Mouse (Mus musculus): ENCODE data around the gene Klf8. TPM values are rescaled to one million over a fixed set of nuclear protein-coding genes. Genes with fewer than 3 reads are reported as not detected.
"Not testable (repeated sequence)": the region's sequence is repeated elsewhere in the genome, so short reads cannot be mapped to it uniquely, and the experiment has no call there.

The Klf8 gene
- 4.8 and 5.1 TPM in 2 replicates for polyA plus RNA-seq (2015; fragmentation: Nextera tagmentation; extraction: Ambion mirVana)

GRCm38 (mm10) chrX:153237304-153237919 lies at the start of gene Klf8:
Klf8 (plus strand) TSS chrX:153237466.
- Histone ChIP-seq H3K27ac (replicated peaks) (peak within 1 kb of the TSS; percentile 81), H3K36me3 (no peaks in the 10 kb centered on the region), H3K4me2 (replicated peaks) (peak within 1 kb of the TSS; percentile 47), H3K9ac (replicated peaks) (peak within 1 kb of the TSS; percentile 61), H3K9me3 (no peaks in the 10 kb centered on the region), H3K27me3 (no peaks in the 10 kb centered on the region), H3K4me1 (no peaks in the 10 kb centered on the region), H3K4me3 (peak within 1 kb of the TSS; percentile 62)
- peak; percentile 86 for ATAC-seq (replicated peaks)
- WGBS, result 23% methylated on average over 17 of the region's 17 CpGs

GRCm38 (mm10) chrX:153199185-153199584 lies 38.1 kb upstream of the Klf8 start:
- not testable (repeated sequence) for H3K9me3 ChIP-seq; ATAC-seq (replicated peaks); H3K4me3 ChIP-seq

DNA sequence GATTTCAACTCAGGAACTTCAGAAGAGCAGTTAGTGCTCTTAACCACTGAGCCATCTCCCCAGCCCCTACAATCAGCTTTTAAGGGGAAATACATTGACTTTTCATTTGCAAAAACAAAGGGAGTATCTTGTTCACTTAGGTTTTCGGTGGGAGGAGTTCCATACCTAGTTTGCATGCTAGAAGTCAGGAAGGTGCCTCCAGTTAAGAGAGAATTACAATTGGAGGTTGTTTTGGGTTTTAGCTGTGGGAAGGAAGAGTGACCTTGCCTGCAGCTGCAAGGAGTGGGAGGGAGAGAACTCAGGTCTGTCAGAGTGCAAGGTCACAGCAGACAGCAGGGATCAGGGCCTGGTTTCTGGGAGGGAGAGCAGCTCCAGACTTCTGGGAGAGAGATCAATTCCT lies 26.2 kb upstream of the Klf8 start:
- 83% methylated on average over 1 of the region's 1 CpGs for WGBS
- Histone ChIP-seq H3K4me1 (no peaks in the 10 kb centered on the region), H3K27me3 (no peaks in the 10 kb centered on the region), H3K36me3 (no peaks in the 10 kb centered on the region), H3K9me3 (no peaks in the 10 kb centered on the region), H3K4me3 (no peak overlapping the region), H3K27ac (replicated peaks) (no peak overlapping the region), H3K9ac (replicated peaks) (no peak overlapping the region), H3K4me2 (replicated peaks) (no peak overlapping the region)
- ATAC-seq (replicated peaks), result no peak

More at GRCm38 (mm10) chrX:153199185-153199584, 38.1 kb upstream of the Klf8 start:
- not testable (repeated sequence) for H3K4me2 ChIP-seq (replicated peaks); H3K9ac ChIP-seq (replicated peaks); H3K27ac ChIP-seq (replicated peaks); H3K36me3 ChIP-seq; H3K27me3 ChIP-seq; H3K4me1 ChIP-seq
- 79% methylated on average over 2 of the region's 2 CpGs for WGBS

GRCm38 (mm10) chrX:153231240-153231639 lies 6.0 kb upstream of the Klf8 start:
- Histone ChIP-seq H3K4me1 (no peaks in the 10 kb centered on the region), H3K36me3 (no peaks in the 10 kb centered on the region), H3K4me2 (replicated peaks) (no peak overlapping the region), H3K27me3 (no peaks in the 10 kb centered on the region), H3K27ac (replicated peaks) (no peak overlapping the region), H3K9me3 (no peaks in the 10 kb centered on the region), H3K9ac (replicated peaks) (no peak overlapping the region), H3K4me3 (no peak overlapping the region)
- WGBS, result 65% methylated on average over 2 of the region's 2 CpGs
- ATAC-seq (replicated peaks), result no peak

DNA sequence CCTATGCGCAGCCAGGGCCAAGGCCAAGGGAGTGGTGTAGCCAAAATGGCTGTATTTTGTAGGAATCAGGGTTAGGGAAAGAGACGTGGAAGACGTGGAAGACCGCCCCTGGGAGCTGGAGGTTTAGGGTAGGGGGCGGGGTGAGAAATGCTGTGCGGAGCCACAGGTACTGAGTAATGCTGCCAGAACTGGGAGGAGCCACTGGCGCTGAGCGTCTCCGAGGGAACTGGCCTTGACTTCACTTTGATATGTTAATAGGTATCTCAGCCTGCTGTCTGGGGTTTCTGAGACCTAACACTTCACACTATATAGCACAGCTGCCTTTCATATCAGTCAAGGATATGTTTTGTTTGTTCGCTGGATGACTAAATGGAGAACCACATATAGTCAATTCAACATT lies 4.0 kb upstream of the Klf8 start:
- no peak for ATAC-seq (replicated peaks)
- no peak overlapping the region for H3K27ac ChIP-seq (replicated peaks)
- H3K9ac ChIP-seq (replicated peaks), result no peak overlapping the region
- 23% methylated on average over 10 of the region's 10 CpGs for WGBS
- H3K4me1 ChIP-seq, result no peaks in the 10 kb centered on the region
- no peaks in the 10 kb centered on the region for H3K9me3 ChIP-seq
- H3K36me3 ChIP-seq, result no peaks in the 10 kb centered on the region
- no peak overlapping the region for H3K4me3 ChIP-seq
- H3K4me2 ChIP-seq (replicated peaks), result no peak overlapping the region
- H3K27me3 ChIP-seq, result no peaks in the 10 kb centered on the region

- ATAC-seq (replicated peaks), result peak; percentile 94
- Histone ChIP-seq H3K27me3 (no peaks in the 10 kb centered on the region), H3K27ac (replicated peaks) (peak overlapping the region; percentile 81), H3K9ac (replicated peaks) (peak overlapping the region; percentile 61), H3K4me1 (no peaks in the 10 kb centered on the region), H3K9me3 (no peaks in the 10 kb centered on the region), H3K36me3 (no peaks in the 10 kb centered on the region), H3K4me3 (peak overlapping the region; percentile 62), H3K4me2 (replicated peaks) (peak overlapping the region; percentile 47)
- 17% methylated on average over 23 of the region's 23 CpGs for WGBS
These were observed 746 bp downstream of the Klf8 start for GRCm38 (mm10) chrX:153237920-153238504.

DNA sequence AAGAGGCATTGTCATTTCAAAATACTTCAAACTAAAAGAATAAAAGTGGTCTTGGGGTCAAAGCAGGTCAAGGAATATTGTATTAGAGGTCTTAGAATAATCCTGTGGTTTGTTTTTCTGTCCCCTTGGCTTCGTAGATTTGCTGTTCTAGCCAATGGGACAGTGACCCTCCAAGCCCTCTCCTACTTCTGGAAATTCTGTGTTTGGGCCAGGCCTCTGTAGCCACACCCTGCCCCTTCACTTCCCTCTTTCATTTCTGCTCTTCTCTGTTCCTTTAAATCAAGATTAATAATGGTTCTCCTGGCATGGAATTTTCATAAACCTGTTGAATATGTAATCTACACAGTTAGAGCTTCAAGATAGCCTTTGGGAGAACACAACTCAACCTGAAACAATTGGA lies 17.0 kb downstream of the Klf8 start:
- H3K27me3 ChIP-seq, result no peaks in the 10 kb centered on the region
- no peaks in the 10 kb centered on the region for H3K9me3 ChIP-seq
- H3K36me3 ChIP-seq, result no peaks in the 10 kb centered on the region
- no peak for ATAC-seq (replicated peaks)
- H3K9ac ChIP-seq (replicated peaks), result no peak overlapping the region
- WGBS, result 88% methylated on average over 1 of the region's 1 CpGs
- H3K4me1 ChIP-seq, result no peaks in the 10 kb centered on the region
- H3K27ac ChIP-seq (replicated peaks), result no peak overlapping the region
- no peak overlapping the region for H3K4me2 ChIP-seq (replicated peaks)
- no peak overlapping the region for H3K4me3 ChIP-seq

DNA sequence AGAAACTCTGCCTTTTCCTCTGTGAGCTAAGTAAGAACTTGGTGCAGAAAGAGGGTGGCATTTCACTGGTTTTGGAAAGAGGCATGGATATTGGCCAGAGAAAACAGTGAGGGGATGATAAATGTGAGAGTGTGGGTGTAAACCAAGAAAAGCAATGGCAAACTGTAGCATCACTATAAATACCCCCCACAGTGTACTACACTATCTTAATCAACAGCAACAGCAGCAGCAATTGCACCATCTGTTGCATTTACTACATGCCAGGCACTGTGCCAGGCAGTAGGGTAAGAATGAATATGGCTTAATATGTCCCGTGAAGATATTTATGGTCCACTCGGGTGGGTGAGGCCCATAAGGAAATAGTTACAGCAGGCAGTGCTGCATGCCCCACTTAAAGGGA lies 18.2 kb downstream of the Klf8 start:
- WGBS, result 62% methylated on average over 2 of the region's 2 CpGs
- H3K4me1 ChIP-seq, result no peaks in the 10 kb centered on the region
- no peak overlapping the region for H3K27ac ChIP-seq (replicated peaks)
- no peak overlapping the region for H3K4me2 ChIP-seq (replicated peaks)
- ATAC-seq (replicated peaks), result no peak
- H3K4me3 ChIP-seq, result no peak overlapping the region
- no peaks in the 10 kb centered on the region for H3K27me3 ChIP-seq
- no peak overlapping the region for H3K9ac ChIP-seq (replicated peaks)
- H3K9me3 ChIP-seq, result no peaks in the 10 kb centered on the region
- no peaks in the 10 kb centered on the region for H3K36me3 ChIP-seq

DNA sequence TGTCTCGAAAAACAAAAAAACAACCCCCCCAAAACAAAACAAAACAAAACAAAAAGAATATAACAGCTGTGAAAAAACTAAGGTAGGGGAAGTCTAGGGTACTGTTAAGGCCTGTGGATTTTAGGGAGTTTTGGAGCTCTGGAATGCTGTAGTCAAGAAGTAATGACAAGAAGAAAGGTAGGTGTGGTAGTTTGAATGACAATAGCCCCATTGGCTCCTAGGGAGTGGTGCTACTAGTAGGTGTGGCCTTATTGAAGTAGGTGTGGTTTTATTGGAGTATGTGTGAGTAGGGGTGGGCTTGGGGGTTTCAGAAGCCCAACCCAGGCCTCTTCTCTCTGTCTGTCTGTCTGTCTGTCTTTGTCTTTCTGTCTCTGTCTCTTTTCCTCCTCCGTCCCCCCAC lies 44.9 kb downstream of the Klf8 start:
- WGBS, result 77% methylated on average over 2 of the region's 2 CpGs
- no peaks in the 10 kb centered on the region for H3K27me3 ChIP-seq
- ATAC-seq (replicated peaks), result no peak
- H3K4me1 ChIP-seq, result no peaks in the 10 kb centered on the region
- no peak overlapping the region for H3K27ac ChIP-seq (replicated peaks)
- no peak overlapping the region for H3K4me2 ChIP-seq (replicated peaks)
- no peaks in the 10 kb centered on the region for H3K9me3 ChIP-seq
- H3K4me3 ChIP-seq, result no peak overlapping the region
- no peak overlapping the region for H3K9ac ChIP-seq (replicated peaks)
- no peaks in the 10 kb centered on the region for H3K36me3 ChIP-seq

- H3K4me3 ChIP-seq, result no peak overlapping the region
- no peaks in the 10 kb centered on the region for H3K27me3 ChIP-seq
- no peak overlapping the region for H3K27ac ChIP-seq (replicated peaks)
- H3K4me1 ChIP-seq, result no peaks in the 10 kb centered on the region
- ATAC-seq (replicated peaks), result no peak
- no peaks in the 10 kb centered on the region for H3K9me3 ChIP-seq
- H3K9ac ChIP-seq (replicated peaks), result no peak overlapping the region
- 94% methylated on average over 4 of the region's 4 CpGs for WGBS
- H3K36me3 ChIP-seq, result no peaks in the 10 kb centered on the region
- H3K4me2 ChIP-seq (replicated peaks), result no peak overlapping the region
These were observed 74.1 kb downstream of the Klf8 start for GRCm38 (mm10) chrX:153311356-153311755.

DNA sequence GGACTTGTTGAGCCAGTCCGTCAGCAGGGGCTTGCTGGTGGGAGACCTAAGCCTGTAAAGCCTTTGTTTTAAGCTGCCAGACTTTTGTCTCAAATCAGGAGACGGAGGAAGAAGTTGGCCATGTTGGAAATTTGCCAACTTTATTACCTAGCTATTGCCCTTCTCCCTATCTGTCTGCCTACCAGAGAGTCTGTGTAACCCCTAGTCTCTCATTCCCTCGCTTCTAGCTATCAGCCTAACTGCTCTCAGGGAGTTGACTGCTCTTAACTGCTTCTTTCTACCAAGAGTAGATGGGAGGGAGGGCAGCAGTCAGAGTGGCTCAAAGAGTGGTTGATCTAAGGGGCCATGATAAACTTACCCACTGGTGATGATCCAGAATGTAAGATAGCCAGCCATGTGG lies 85.8 kb downstream of the Klf8 start:
- no peak overlapping the region for H3K4me3 ChIP-seq
- WGBS, result 55% methylated on average over 3 of the region's 3 CpGs
- no peaks in the 10 kb centered on the region for H3K36me3 ChIP-seq
- no peaks in the 10 kb centered on the region for H3K27me3 ChIP-seq
- no peak overlapping the region for H3K4me2 ChIP-seq (replicated peaks)
- no peaks in the 10 kb centered on the region for H3K4me1 ChIP-seq
- H3K27ac ChIP-seq (replicated peaks), result no peak overlapping the region
- H3K9ac ChIP-seq (replicated peaks), result no peak overlapping the region
- no peaks in the 10 kb centered on the region for H3K9me3 ChIP-seq
- ATAC-seq (replicated peaks), result no peak

DNA sequence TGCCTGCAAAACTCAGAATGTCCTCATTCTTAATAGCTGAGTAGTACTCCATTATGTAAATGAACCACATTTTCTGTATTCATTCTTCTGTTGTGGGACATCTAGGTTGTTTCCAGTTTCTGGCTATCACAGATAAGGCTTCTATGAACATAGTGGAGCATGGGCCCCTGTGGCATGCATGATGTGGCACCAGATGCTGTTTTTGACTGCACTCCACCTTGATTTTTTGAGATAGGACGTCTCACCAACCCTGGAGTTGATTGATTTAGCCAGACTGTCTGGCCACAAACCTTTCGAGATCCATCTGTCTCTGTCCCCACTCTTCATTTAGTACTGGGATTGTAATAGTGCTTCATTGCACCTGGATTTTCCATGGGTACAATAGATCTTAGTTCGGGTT lies 96.9 kb downstream of the Klf8 start:
- not testable (repeated sequence) for H3K4me1 ChIP-seq; H3K27ac ChIP-seq (replicated peaks); H3K9ac ChIP-seq (replicated peaks); H3K27me3 ChIP-seq; ATAC-seq (replicated peaks); H3K9me3 ChIP-seq; H3K4me3 ChIP-seq; H3K36me3 ChIP-seq; H3K4me2 ChIP-seq (replicated peaks)
- 84% methylated on average over 3 of the region's 3 CpGs for WGBS

Data from forebrain, embryonic 15.5 days (tissue).